Mouse (Mus musculus): ENCODE results near the gene Smim23. TPM values are rescaled to one million over a fixed set of nuclear protein-coding genes. Genes with fewer than 3 reads are reported as not detected.

Smim23 gene
- polyA plus RNA-seq, 1 experiment from 2014 or later, result not detected

GRCm38 (mm10) chr11:32786201-32786600, 38.2 kb downstream of the Smim23 start:
- Histone ChIP-seq H3K36me3 (ENCODE audit: control insufficient read depth, insufficient read depth, low read length) (no peaks in the 10 kb centered on the region), H3K27me3 (ENCODE audit: control insufficient read depth, insufficient read depth, low read length) (no peaks in the 10 kb centered on the region), H3K27ac (ENCODE audit: low read depth, low read length) (no peak overlapping the region), H3K9me3 (ENCODE audit: control insufficient read depth, low read length) (no peaks in the 10 kb centered on the region), H3K4me2 (replicated peaks; ENCODE audit: low read depth, low read length) (no peak overlapping the region), H3K4me1 (replicated peaks; ENCODE audit: control insufficient read depth, insufficient read depth, low read length) (no peaks in the 10 kb centered on the region), H3K9ac (ENCODE audit: low read depth, low read length) (no peak overlapping the region), H3K4me3 (ENCODE audit: low read depth, low read length) (no peak overlapping the region)
- no peak for ATAC-seq (ENCODE audit: low FRiP score)
- WGBS, result 85% methylated on average over 5 of the region's 5 CpGs
- no peak for DNase-seq (ENCODE audit: low spot score)

- DNase-seq (ENCODE audit: low spot score) (no peak), ATAC-seq (ENCODE audit: low FRiP score) (no peak)
- no peaks in the 10 kb centered on the region for H3K9me3 ChIP-seq (ENCODE audit: control insufficient read depth, low read length)
- H3K9ac ChIP-seq (ENCODE audit: low read depth, low read length), result no peak overlapping the region
- no peaks in the 10 kb centered on the region for H3K4me1 ChIP-seq (replicated peaks; ENCODE audit: control insufficient read depth, insufficient read depth, low read length)
- no peaks in the 10 kb centered on the region for H3K36me3 ChIP-seq (ENCODE audit: control insufficient read depth, insufficient read depth, low read length)
- no peak overlapping the region for H3K27ac ChIP-seq (ENCODE audit: low read depth, low read length)
- 82% methylated on average over 6 of the region's 6 CpGs for WGBS
- H3K4me3 ChIP-seq (ENCODE audit: low read depth, low read length), result no peak overlapping the region
- no peak overlapping the region for H3K4me2 ChIP-seq (replicated peaks; ENCODE audit: low read depth, low read length)
- H3K27me3 ChIP-seq (ENCODE audit: control insufficient read depth, insufficient read depth, low read length), result no peaks in the 10 kb centered on the region
Observed at GRCm38 (mm10) chr11:32785591-32786147, 38.7 kb downstream of the Smim23 start.

- Histone ChIP-seq H3K9ac (ENCODE audit: low read depth, low read length) (no peak overlapping the region), H3K27ac (ENCODE audit: low read depth, low read length) (no peak overlapping the region), H3K9me3 (ENCODE audit: control insufficient read depth, low read length) (no peaks in the 10 kb centered on the region), H3K36me3 (ENCODE audit: control insufficient read depth, insufficient read depth, low read length) (no peaks in the 10 kb centered on the region), H3K4me2 (replicated peaks; ENCODE audit: low read depth, low read length) (no peak overlapping the region), H3K4me3 (ENCODE audit: low read depth, low read length) (no peak overlapping the region), H3K4me1 (replicated peaks; ENCODE audit: control insufficient read depth, insufficient read depth, low read length) (no peaks in the 10 kb centered on the region), H3K27me3 (ENCODE audit: control insufficient read depth, insufficient read depth, low read length) (no peaks in the 10 kb centered on the region)
- no peak for ATAC-seq (ENCODE audit: low FRiP score)
- WGBS, result 82% methylated on average over 3 of the region's 3 CpGs
- no peak for DNase-seq (ENCODE audit: low spot score)
Observed at GRCm38 (mm10) chr11:32782724-32783123, 41.7 kb downstream of the Smim23 start.

GRCm38 (mm10) chr11:32781633-32782404, 42.6 kb downstream of the Smim23 start:
- no peak for DNase-seq (ENCODE audit: low spot score)
- H3K4me3 ChIP-seq (ENCODE audit: low read depth, low read length), result no peak overlapping the region
- H3K9ac ChIP-seq (ENCODE audit: low read depth, low read length), result no peak overlapping the region
- no peak overlapping the region for H3K27ac ChIP-seq (ENCODE audit: low read depth, low read length)
- no peaks in the 10 kb centered on the region for H3K9me3 ChIP-seq (ENCODE audit: control insufficient read depth, low read length)
- H3K27me3 ChIP-seq (ENCODE audit: control insufficient read depth, insufficient read depth, low read length), result no peaks in the 10 kb centered on the region
- WGBS, result 64% methylated on average over 2 of the region's 2 CpGs
- H3K36me3 ChIP-seq (ENCODE audit: control insufficient read depth, insufficient read depth, low read length), result no peaks in the 10 kb centered on the region
- ATAC-seq (ENCODE audit: low FRiP score), result no peak
- no peaks in the 10 kb centered on the region for H3K4me1 ChIP-seq (replicated peaks; ENCODE audit: control insufficient read depth, insufficient read depth, low read length)
- no peak overlapping the region for H3K4me2 ChIP-seq (replicated peaks; ENCODE audit: low read depth, low read length)

- peak; percentile 40; the same call in 1 of the 2 replicates for ATAC-seq (ENCODE audit: low FRiP score)
- DNase-seq (ENCODE audit: low spot score), result peak; percentile 8
Observed at GRCm38 (mm10) chr11:32780747-32781536, 43.5 kb downstream of the Smim23 start.

GRCm38 (mm10) chr11:32768642-32769343, 55.6 kb downstream of the Smim23 start:
- 85% methylated on average over 12 of the region's 12 CpGs for WGBS

More at GRCm38 (mm10) chr11:32780747-32781536, 43.5 kb downstream of the Smim23 start:
- Histone ChIP-seq H3K4me3 (ENCODE audit: low read depth, low read length) (no peak overlapping the region), H3K4me1 (replicated peaks; ENCODE audit: control insufficient read depth, insufficient read depth, low read length) (no peaks in the 10 kb centered on the region), H3K4me2 (replicated peaks; ENCODE audit: low read depth, low read length) (no peak overlapping the region), H3K9ac (ENCODE audit: low read depth, low read length) (no peak overlapping the region), H3K27me3 (ENCODE audit: control insufficient read depth, insufficient read depth, low read length) (no peaks in the 10 kb centered on the region), H3K27ac (ENCODE audit: low read depth, low read length) (no peak overlapping the region), H3K9me3 (ENCODE audit: control insufficient read depth, low read length) (no peaks in the 10 kb centered on the region), H3K36me3 (ENCODE audit: control insufficient read depth, insufficient read depth, low read length) (no peaks in the 10 kb centered on the region)
- 62% methylated on average over 11 of the region's 11 CpGs for WGBS

More at GRCm38 (mm10) chr11:32768642-32769343, 55.6 kb downstream of the Smim23 start:
- H3K27ac ChIP-seq (ENCODE audit: low read depth, low read length), result no peak overlapping the region
- no peaks in the 10 kb centered on the region for H3K4me1 ChIP-seq (replicated peaks; ENCODE audit: control insufficient read depth, insufficient read depth, low read length)
- no peaks in the 10 kb centered on the region for H3K27me3 ChIP-seq (ENCODE audit: control insufficient read depth, insufficient read depth, low read length)
- ATAC-seq (ENCODE audit: low FRiP score) (no peak), DNase-seq (ENCODE audit: low spot score) (no peak)
- no peak overlapping the region for H3K9ac ChIP-seq (ENCODE audit: low read depth, low read length)
- H3K36me3 ChIP-seq (ENCODE audit: control insufficient read depth, insufficient read depth, low read length), result no peaks in the 10 kb centered on the region
- no peak overlapping the region for H3K4me2 ChIP-seq (replicated peaks; ENCODE audit: low read depth, low read length)
- no peaks in the 10 kb centered on the region for H3K9me3 ChIP-seq (ENCODE audit: control insufficient read depth, low read length)
- no peak overlapping the region for H3K4me3 ChIP-seq (ENCODE audit: low read depth, low read length)

Other genes starting within 250 kb of the Smim23 start
- 82.7 and 107 TPM in 2 replicates for gene Fbxw11, start 181.9 kb downstream of the Smim23 start, polyA plus RNA-seq (2014; fragmentation: Nextera tagmentation; extraction: Ambion mirVana)